Mouse (Mus musculus): ENCODE measurements at regions not wholly inside any gene's neighbourhood (a gene's known extent, or its start where the extent isn't known, plus 50 kb on each side); places are given as distances from the start of the nearest gene placed in this dataset.
"Not testable (repeated sequence)": the region's sequence is repeated elsewhere in the genome, so short reads cannot be mapped to it uniquely, and the experiment has no call there.

DNA sequence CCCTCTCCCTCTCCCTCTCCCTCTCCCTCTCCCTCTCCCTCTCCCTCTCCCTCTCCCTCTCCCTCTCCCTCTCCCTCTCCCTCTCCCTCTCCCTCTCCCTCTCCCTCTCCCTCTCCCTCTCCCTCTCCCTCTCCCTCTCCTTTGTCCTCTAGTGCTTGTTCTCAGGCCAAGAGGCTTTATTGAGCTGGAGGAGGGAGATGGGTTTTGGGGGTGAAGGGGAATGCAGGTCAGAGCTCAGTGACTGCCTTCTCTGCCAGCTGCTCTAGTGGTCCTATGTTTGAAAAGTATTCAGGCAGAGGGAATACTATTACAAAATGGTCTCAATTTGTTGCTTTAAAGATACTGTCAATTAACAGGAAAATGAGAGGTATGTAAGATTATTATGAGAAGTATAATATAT, 251.6 kb upstream of the Ubash3b start:
- DNase-seq; intact Hi-C loops (cut with DNase I): not testable (repeated sequence)

DNA sequence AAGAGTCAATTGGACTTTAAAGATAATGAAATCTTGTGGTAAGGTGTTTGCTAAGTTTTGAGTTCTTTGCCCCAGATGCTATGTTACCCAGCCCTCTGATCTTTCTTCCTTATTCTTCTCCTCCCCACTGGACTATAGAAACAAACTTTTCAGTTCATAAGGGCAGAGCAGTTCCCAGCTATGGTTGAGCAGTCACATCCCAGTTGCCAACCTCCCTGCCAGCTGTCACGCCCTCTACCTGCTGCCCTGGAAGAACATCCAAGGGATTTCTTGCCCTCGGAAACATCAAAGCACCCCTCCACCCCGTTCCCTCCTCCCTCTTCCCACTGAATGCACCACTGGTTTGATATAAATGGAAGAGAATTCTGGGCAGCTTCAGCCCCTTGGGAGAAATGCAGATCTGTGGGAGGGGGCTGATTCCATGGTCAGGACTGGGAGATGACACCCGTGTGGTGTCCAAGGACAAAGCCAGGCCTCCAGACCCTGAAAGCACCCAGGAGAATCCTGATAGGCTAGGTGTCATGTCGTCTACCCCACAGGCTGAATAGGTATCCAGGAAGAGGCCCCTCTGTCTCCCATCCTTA, 250.8 kb upstream of the Ubash3b start:
- intact Hi-C loops (cut with DNase I): no loop called here

GRCm38 (mm10) chr9:41408301-41408700, 246.8 kb upstream of the Ubash3b start:
- no peak for DNase-seq
- intact Hi-C loops (cut with DNase I): loop anchor here (5.0 kb wide), 1 partner anchor 34 kb away; no protein-coding TSS in a partner anchor

More for the DNA sequence above, 250.8 kb upstream of the Ubash3b start:
- no peak for DNase-seq

DNA sequence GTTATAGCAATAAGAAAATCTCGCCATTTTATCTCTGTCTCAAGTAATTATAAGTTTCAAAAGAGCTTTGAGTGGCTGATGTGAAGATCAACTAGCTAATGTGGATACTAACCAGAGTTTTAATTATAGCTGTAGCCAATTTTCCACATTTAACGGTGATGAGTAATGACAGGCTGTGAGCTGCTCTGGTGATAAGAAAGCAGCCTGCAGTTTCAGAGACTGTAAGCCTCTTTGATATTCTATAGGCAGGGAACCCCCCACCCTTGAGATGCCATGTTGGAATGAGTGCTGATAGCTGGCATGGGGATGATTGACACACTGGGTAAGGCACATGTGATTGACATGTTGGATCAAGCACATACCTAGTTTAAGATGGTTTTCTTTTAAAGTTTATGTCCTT, 245.6 kb upstream of the Ubash3b start:
- DNase-seq: no peak
- intact Hi-C loops (cut with DNase I): loop anchor here (5.0 kb wide), 1 partner anchor 35 kb away; no protein-coding TSS in a partner anchor

DNA sequence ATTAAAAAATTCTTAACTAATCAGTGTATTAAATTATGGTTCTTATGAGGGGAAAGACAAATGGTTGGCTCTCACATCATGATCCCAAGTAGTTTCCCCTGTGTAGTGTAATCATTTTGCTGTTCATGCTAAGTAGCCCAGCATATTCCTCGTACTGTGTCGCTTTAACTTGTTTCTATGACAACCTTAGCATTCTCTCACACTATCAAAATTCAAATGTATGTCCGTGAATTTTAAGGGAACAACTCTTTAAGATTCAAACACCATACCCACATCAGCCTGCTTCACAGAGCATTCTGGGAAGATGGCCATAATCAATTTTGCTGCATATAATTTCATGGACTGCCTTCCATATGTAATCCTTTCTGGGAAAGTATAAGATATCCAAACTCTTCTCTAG, 241.4 kb upstream of the Ubash3b start:
- intact Hi-C loops (cut with DNase I): no loop called here
- no peak for DNase-seq

GRCm38 (mm10) chr9:41400950-41401349, 239.5 kb upstream of the Ubash3b start:
- no peak for DNase-seq
- intact Hi-C loops (cut with DNase I): no loop called here

DNA sequence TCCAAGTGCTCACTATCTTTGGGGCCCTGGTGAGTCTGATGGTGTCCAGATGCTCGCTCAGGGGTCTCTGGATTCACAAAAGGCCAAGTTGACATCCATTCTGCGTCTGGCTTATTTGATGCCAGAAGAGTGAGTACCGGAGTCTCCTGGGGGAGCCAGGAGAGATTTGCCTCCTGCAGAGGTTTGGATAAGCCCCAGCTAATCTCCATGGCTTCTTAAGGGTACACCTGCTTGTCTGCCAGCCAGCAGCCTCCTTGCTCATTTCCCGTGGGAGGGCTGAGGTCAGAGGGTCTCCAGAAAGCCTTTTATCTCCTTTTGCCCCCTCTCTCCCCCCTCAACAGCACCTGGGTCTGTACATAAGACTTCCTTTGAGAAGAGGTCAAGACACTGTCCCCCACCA, 234.0 kb upstream of the Ubash3b start:
- no peak for DNase-seq
- intact Hi-C loops (cut with DNase I): no loop called here

GRCm38 (mm10) chr9:41391591-41392320, 230.3 kb upstream of the Ubash3b start:
- no peak for DNase-seq
- intact Hi-C loops (cut with DNase I): loop anchor here (2.0 kb wide), 1 partner anchor 163 kb away; no protein-coding TSS in a partner anchor

- no peak for DNase-seq
- intact Hi-C loops (cut with DNase I): loop anchor here (5.0 to 10.0 kb wide), 2 partner anchors 142 to 576 kb away; no protein-coding TSS in a partner anchor
Measured at GRCm38 (mm10) chr9:41379283-41379682, 217.8 kb upstream of the Ubash3b start.

GRCm38 (mm10) chr9:41378627-41379231, 217.2 kb upstream of the Ubash3b start:
- no peak for DNase-seq

DNA sequence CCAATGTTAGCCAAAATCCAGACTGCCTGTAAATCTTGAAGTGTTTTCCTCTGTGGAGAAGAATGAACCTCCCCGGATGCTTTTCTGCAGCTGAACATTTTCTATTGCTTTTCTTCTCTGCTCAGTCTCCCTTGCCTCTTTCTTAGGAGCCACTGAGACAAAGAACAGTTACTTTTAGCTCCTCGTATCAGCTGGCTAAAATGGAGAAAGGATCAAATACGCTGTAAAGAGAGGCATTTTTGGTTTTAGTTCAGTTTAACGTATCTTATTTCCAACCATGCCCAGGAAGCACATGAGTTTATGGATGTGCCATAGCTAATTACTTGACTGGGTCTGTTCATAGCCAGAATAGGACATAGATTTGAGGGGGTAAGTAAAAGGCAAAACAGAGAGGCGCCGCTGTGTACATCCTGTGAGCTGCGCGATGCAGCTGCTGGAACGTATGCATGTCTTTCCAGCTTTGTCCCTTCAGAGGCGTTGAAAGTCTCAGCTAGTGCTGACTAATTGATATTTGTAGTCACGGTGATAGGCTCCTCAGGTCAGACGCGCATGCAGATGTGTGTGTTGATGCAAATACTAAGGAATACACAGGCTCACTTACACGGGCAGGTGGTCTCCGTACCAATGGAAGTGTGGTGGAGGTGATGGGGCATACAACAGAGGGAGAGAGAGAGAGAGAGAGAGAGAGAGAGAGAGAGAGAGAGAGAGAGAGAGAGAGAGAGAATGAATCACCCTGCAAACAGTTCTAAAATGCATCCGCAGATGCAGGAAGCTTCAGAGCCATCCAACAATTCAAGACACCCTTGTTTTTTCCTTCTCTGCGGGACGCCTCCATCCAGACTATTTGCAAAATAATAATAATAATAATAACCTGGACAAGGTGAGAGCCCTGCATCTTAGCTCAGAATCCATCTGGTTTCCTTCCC, 216.5 kb upstream of the Ubash3b start:
- intact Hi-C loops (cut with DNase I): loop anchor here (5.0 to 10.0 kb wide), 2 partner anchors 141 to 577 kb away; no protein-coding TSS in a partner anchor
- DNase-seq: no peak

More at GRCm38 (mm10) chr9:41378627-41379231, 217.2 kb upstream of the Ubash3b start:
- intact Hi-C loops (cut with DNase I): loop anchor here (5.0 to 10.0 kb wide), 2 partner anchors 141 to 576 kb away; no protein-coding TSS in a partner anchor

- intact Hi-C loops (cut with DNase I): loop anchor here (5.0 to 10.0 kb wide), 2 partner anchors 140 to 578 kb away; no protein-coding TSS in a partner anchor
- no peak for DNase-seq
Measured at GRCm38 (mm10) chr9:41376948-41377700, 215.6 kb upstream of the Ubash3b start.

GRCm38 (mm10) chr9:41375984-41376651, 214.6 kb upstream of the Ubash3b start:
- intact Hi-C loops (cut with DNase I): loop anchor here (5.0 to 10.0 kb wide), 2 partner anchors 139 to 579 kb away; no protein-coding TSS in a partner anchor
- peak in 1 of 2 experiments; percentile 46 for DNase-seq

GRCm38 (mm10) chr9:41374591-41375481, 213.3 kb upstream of the Ubash3b start:
- no peak for DNase-seq
- intact Hi-C loops (cut with DNase I): loop anchor here (5.0 to 10.0 kb wide), 2 partner anchors 138 to 580 kb away; no protein-coding TSS in a partner anchor

- no peak for DNase-seq
- intact Hi-C loops (cut with DNase I): no loop called here
Measured at GRCm38 (mm10) chr9:41366405-41366804, 204.9 kb upstream of the Ubash3b start.

DNA sequence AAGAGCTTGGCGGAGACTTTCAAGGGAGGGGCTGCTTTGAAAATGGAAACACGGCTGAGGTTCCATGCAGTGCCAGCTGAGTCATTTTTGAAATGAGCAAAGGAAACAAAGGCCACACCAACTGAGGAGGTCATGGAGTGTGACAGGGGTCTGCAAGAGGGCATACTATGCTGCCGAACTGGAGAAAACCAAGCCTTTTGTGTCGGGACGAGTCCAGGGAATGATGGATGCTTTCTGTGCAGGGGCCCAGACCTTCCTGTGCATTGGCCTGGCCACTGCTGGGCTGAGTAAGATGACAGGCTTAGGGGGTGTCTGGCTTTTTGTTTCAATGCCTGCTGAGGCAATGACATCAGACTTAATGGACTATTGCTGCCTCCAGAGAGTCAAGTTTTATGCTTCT, 203.8 kb upstream of the Ubash3b start:
- intact Hi-C loops (cut with DNase I): no loop called here
- no peak for DNase-seq

DNA sequence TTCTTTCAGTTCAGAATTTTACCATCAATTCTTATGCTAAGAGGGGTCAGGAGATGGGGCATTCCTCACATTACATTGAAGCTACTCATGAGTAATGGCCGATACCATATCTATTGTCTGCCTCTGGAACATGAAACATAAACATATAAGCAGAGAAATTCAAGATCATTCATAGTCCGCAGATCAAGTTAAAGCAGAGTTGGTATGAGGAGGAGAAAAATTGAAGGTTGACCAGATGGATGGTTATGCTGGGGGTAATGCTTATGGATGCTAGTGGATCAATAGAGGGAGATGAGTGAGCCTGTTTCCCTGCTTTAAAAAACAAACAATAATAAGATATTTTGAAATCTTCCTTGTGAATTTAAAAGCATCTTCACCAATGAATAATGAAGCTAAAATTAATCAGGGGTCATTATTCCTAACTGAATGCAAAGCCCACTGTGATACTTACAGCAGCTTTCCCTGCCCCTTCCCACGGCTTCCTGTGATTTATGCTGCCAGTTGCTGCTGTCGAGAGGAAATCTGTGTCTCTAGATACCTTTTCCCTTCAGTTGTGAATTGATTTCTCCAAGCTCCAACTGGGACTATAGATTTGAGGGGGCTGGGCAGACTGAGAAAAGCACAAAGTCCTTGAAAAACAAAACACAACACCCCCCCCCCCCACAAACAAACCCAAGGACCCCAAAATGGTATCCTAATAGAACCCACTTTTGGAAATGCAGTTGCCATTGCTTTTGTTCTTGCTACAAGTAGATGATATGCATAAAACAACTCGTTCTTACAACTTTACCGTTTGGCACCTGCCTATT, 203.1 kb upstream of the Ubash3b start:
- no peak for DNase-seq
- intact Hi-C loops (cut with DNase I): no loop called here
